Mouse (Mus musculus) limb, embryonic 13.5 days (tissue): ENCODE measurements at regions not wholly inside any gene's neighbourhood (a gene's known extent, or its start where the extent isn't known, plus 50 kb on each side); places are given as distances from the start of the nearest gene placed in this dataset.

Source experiments
- ATAC-seq: fragments of 200-750 bp; cut with Nextera tagmentation; 2 replicates; pipeline ENCODE4 v1.8.0; 2017; ENCODE audit warnings: low read depth, moderate number of reproducible peaks, moderate TSS enrichment; ENCODE audit not compliant: low FRiP score
- H3K27ac ChIP-seq: fragments of 300-500 bp; sonication (generic); 2 replicates; pipeline ENCODE4 v1.5.1; 2015; ENCODE audit warnings: inconsistent platforms, mild to moderate bottlenecking, moderate library complexity
- H3K27me3 ChIP-seq: fragments of 300-500 bp; sonication (generic); 2 replicates; pipeline ENCODE4 v1.6.1; 2015; ENCODE audit warnings: mild to moderate bottlenecking, inconsistent platforms
- H3K36me3 ChIP-seq: fragments of 300-500 bp; sonication (generic); 2 replicates; pipeline ENCODE4 v1.6.1; 2015; ENCODE audit warnings: inconsistent platforms, mild to moderate bottlenecking, moderate library complexity
- H3K4me1 ChIP-seq: fragments of 300-500 bp; sonication (generic); 2 replicates; pipeline ENCODE4 v1.6.1; 2015; ENCODE audit warnings: inconsistent platforms
- H3K4me2 ChIP-seq: fragments of 300-500 bp; sonication (generic); replicated peaks from 2 replicates; pipeline ENCODE4 v1.6.1; 2015; ENCODE audit warnings: inconsistent platforms, mild to moderate bottlenecking, moderate library complexity
- H3K4me3 ChIP-seq: fragments of 300-500 bp; sonication (generic); 2 replicates; pipeline ENCODE4 v1.5.1; 2015; ENCODE audit warnings: moderate library complexity, mild to moderate bottlenecking, inconsistent platforms
- H3K9ac ChIP-seq: fragments of 300-500 bp; sonication (generic); 2 replicates; pipeline ENCODE4 v1.6.1; 2015; ENCODE audit warnings: mild to moderate bottlenecking, inconsistent platforms
- H3K9me3 ChIP-seq: fragments of 300-500 bp; sonication (generic); 2 replicates; pipeline ENCODE4 v1.6.1; 2016; ENCODE audit warnings: inconsistent platforms
- WGBS: fragments of 180-500 bp; shearing (Covaris S2); methylation state at CpG from one replicate; pipeline ENCODE4 v1.1.7; 2015; 5-methylcytosine and 5-hydroxymethylcytosine counted together

DNA sequence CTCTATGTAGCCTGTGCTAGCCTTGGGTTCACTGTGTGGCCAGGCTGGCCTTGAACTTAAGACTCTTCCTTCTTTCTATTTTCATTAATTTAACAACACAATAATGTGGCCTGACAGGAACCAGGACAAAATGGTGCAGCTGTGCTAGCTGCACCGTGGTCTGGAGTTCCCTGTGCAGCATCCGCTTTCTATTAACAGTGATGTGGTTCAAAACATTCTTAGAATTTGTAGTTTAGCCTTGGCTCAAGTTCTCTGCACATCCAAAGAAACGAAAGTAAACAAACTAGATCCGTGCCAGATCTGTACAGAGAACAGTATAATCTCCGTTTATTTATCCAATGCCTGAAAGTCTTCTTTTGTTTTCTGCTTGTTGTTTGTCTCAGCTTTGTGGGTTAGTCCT, 88.5 kb downstream of the Irx1 start:
- H3K9me3 ChIP-seq: no peaks in the 10 kb centered on the region

DNA sequence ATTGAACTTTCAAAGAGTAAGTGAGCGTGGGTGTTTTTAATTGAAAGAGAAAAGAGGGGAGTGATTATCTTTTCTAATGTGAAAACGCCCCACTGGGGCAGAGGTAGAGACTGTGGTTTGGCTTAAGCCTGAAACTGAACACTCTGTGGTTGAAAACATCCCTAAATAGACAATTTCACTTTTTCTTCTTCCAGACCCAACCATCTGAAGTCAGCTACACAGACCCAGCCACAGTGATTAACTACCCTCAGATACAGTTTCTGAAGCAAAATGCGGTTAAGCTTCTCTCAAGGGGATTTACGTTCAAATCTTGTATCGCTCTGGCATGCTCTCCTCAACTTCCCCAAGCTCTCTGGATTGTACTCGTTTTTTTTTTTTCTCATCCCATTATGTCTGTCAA, 94.8 kb downstream of the Irx1 start:
- H3K4me2 ChIP-seq: no peak overlapping the region
- H3K27ac ChIP-seq: no peak overlapping the region
- no peaks in the 10 kb centered on the region for H3K36me3 ChIP-seq
- no peak overlapping the region for H3K9ac ChIP-seq
- no peaks in the 10 kb centered on the region for H3K9me3 ChIP-seq
- no peaks in the 10 kb centered on the region for H3K4me1 ChIP-seq
- 72% methylated on average over 6 of the region's 6 CpGs for WGBS
- H3K4me3 ChIP-seq: no peak overlapping the region
- no peaks in the 10 kb centered on the region for H3K27me3 ChIP-seq
- ATAC-seq: no peak

More for the DNA sequence above, 88.5 kb downstream of the Irx1 start:
- Histone ChIP-seq H3K4me2 (no peak overlapping the region), H3K9ac (no peak overlapping the region), H3K4me1 (no peaks in the 10 kb centered on the region), H3K27ac (no peak overlapping the region), H3K27me3 (no peaks in the 10 kb centered on the region), H3K36me3 (no peaks in the 10 kb centered on the region), H3K4me3 (no peak overlapping the region)
- WGBS: 68% methylated on average over 5 of the region's 5 CpGs
- ATAC-seq: no peak

DNA sequence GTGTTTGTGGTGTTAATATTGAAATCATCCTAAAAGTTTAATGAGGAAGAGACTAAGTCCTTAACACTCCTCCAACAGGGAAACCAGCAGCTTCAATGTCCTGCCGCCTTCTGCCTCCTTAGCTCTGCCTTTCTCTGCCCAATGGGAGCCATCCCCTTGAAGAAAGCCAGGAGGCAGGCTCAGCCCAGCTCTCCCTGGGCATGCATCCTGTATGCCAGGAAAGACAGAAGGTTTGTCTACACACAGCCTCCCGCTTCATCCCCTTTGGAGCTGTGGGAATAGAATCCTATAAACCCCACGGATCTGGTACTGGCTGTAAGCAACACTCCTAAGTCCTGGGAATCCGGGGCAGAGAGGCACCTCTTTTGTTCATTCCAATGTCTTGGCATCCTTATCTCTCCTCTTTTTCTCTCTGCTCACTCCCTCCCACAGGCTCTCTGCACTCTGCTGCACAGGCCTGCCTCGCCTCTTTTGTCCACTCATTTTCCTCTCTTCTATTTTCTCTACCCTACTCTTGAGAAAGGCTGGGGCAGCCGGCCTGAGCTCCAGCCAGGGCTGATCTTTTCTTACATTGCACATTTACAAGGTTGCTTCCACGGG, 110.0 kb downstream of the Irx1 start:
- Histone ChIP-seq H3K36me3 (no peaks in the 10 kb centered on the region), H3K27ac (no peak overlapping the region), H3K9ac (no peak overlapping the region), H3K4me1 (no peaks in the 10 kb centered on the region), H3K4me2 (no peak overlapping the region), H3K4me3 (no peak overlapping the region), H3K9me3 (no peaks in the 10 kb centered on the region), H3K27me3 (0 out of 2 replicates have a peak, but pooled peaks cover 3% of the 10 kb centered on the region)
- ATAC-seq: no peak
- 69% methylated on average over 7 of the region's 7 CpGs for WGBS

DNA sequence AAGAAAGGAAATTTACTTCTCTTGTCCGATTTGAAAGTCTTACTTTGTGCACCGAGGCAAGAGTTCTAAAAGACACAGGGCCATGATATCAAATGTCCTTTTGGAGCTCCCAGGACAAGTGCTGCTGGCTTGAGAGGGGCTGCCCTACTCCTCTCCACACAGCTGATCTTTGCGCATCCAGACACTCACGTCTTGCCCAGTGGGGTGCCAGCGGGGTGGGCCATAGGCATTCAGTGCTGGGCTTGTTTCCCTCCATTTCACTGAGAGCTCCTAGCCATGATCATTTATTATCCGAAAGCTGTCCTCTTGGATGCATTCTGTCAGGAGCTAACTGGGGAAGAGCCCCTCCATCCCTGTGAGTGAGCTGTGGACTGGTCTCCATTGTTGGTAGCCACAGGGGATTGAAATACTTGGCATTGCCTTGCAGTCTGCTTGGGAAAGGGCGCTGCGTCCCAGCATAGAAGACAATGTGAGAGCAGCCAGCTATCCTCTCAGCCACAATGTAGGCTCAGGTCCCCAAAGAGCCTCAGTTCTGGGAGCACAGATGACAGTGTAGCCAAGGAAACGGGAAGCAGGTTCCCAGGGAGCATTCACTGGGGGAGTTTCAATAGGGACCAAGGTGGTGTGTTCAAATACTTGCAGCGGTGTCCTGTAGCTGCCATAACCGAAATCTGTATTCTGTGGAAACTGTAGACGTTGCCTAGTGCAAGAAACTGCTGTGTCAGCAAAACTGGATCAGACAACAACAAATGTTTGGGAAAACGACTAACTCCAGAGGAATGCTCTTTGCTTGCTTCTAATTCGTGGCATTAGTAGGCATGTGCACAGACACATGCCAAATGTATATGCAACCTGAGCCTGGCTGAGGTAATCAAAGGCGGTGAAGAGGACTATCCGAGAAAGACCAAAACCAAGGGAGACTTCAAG, 159.2 kb downstream of the Irx1 start:
- no peak for ATAC-seq
- Histone ChIP-seq H3K27ac (no peak overlapping the region), H3K9ac (no peak overlapping the region), H3K4me1 (no peaks in the 10 kb centered on the region), H3K4me2 (no peak overlapping the region), H3K9me3 (no peaks in the 10 kb centered on the region), H3K36me3 (no peaks in the 10 kb centered on the region), H3K4me3 (no peak overlapping the region), H3K27me3 (peaks cover 9% of the 10 kb centered on the region)
- 72% methylated on average over 16 of the region's 16 CpGs for WGBS

DNA sequence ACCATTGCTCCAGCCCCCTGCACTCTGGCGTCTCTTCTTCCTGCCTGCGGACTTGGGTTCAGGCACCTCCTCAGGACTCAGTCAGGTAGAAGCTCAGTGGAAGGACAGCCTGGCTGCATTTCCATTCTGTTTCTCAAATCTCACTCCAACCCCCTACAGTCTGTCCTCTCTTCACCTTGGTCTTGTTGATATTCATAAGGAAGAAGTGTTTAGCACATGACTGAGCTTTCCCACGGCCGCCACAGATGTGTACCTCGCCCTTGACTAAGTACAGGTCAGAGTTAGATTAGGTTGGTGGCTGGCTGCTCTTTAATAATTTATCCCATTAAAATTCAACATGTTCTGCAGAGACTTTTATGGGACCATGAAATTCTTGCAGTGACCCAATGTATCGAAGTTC, 165.2 kb downstream of the Irx1 start:
- 75% methylated on average over 6 of the region's 6 CpGs for WGBS
- 0 out of 2 replicates have a peak, but pooled peaks cover 2% of the 10 kb centered on the region for H3K27me3 ChIP-seq
- no peak for ATAC-seq
- H3K9me3 ChIP-seq: no peaks in the 10 kb centered on the region
- H3K4me2 ChIP-seq: no peak overlapping the region
- H3K9ac ChIP-seq: no peak overlapping the region
- H3K4me1 ChIP-seq: no peaks in the 10 kb centered on the region
- H3K27ac ChIP-seq: no peak overlapping the region
- H3K4me3 ChIP-seq: no peak overlapping the region
- H3K36me3 ChIP-seq: no peaks in the 10 kb centered on the region

DNA sequence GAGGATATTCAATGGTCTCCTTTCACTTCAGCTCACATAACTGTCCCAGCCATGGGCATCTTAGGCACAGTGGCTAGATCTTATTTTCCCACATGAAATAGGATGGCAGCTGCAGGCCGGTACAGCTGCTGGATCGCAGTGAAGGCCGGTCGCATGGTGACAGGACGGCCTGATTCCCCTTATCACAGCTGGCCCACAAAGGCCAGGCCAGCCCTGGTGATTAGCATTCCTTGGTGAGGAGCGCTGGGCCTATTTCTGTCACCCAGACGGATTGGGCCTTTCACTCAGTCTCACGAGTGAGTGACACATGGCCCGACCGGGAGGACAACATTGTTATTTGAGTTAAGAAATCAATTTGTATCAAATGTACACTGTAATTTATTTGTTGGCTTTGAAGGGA, 178.8 kb downstream of the Irx1 start:
- 46% methylated on average over 10 of the region's 10 CpGs for WGBS
- H3K27ac ChIP-seq: no peak overlapping the region
- peaks cover 5% of the 10 kb centered on the region; the same call in 1 of the 2 replicates for H3K27me3 ChIP-seq
- H3K4me2 ChIP-seq: no peak overlapping the region
- peak; percentile 57; the same call in 1 of the 2 replicates for ATAC-seq
- no peaks in the 10 kb centered on the region for H3K4me1 ChIP-seq
- H3K9me3 ChIP-seq: peaks cover 8% of the 10 kb centered on the region; the same call in 1 of the 2 replicates
- no peaks in the 10 kb centered on the region for H3K36me3 ChIP-seq
- H3K4me3 ChIP-seq: no peak overlapping the region
- no peak overlapping the region for H3K9ac ChIP-seq

DNA sequence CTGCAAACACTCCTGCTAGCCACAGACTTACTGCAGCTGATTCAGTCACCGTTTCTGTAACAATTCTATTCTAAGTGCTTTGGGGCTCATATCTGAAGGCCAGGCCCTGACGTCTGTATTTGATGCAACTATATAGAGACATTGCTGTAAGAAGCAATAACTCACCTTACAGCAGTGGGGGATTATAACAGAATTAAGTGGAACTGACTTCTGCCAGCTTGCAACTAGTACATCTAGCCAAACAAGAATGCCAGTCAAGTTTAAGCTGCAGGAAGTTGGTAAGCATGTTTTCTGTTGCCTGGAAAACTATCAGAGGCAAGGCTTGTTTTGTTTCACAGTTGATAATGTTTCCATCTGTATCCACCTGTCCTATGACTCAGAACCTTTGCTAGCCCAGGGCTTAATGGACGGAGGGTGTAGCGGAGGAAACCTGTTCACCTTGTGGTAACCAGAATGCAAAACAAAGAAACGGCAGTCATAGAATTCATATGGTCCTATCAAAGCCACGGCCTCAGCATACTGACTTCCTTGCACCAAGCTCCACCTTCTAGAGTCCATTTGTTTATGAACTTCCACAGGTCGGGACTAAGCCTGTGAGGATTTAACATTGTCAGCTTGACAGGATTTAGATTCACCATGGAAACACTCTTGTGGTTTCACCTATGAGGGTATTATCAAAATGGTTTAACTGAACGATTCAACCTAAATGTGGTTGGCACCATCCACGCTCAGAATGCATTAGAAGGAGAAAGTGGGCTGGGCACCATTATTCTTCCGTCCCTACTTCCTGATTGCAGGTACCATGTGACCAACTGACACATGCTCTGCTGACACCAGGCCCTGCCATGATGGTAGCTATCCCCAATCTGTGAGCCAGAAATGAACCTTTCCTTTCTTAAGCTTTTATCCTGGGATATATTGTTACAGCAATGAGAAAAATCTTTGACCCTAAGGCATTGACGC, 216.2 kb downstream of the Irx1 start:
- ATAC-seq: peak; percentile 22; the same call in 1 of the 2 replicates
- Histone ChIP-seq H3K4me2 (no peak overlapping the region), H3K9ac (no peak overlapping the region), H3K36me3 (no peaks in the 10 kb centered on the region), H3K4me1 (peaks cover 21% of the 10 kb centered on the region), H3K9me3 (no peaks in the 10 kb centered on the region), H3K27me3 (peaks cover 15% of the 10 kb centered on the region), H3K27ac (peak overlapping the region; percentile 55; the same call in 1 of the 2 replicates), H3K4me3 (no peak overlapping the region)
- 59% methylated on average over 11 of the region's 11 CpGs for WGBS

DNA sequence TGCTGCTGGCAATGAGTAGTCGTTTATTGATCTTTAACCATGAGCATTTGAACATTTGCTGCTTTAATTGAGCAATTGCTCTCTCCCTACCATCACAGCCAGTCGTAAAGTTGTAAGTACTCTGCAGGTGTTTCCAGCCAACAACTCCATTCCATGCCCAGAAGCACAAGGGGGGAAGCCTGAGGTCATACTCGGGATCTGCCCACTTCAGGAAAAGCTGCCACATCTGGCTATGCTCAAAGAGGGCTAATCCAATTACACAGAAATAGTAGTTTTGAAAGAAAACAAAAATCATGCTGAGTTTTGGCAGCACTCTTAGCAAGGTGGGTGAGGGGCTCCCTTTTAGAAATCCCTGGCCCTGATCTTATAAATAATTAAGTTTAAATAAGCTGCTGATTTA, 217.0 kb downstream of the Irx1 start:
- Histone ChIP-seq H3K4me2 (no peak overlapping the region), H3K36me3 (no peaks in the 10 kb centered on the region), H3K4me3 (no peak overlapping the region), H3K27ac (peak overlapping the region; percentile 55; the same call in 1 of the 2 replicates), H3K9me3 (no peaks in the 10 kb centered on the region), H3K27me3 (peaks cover 22% of the 10 kb centered on the region), H3K9ac (no peak overlapping the region), H3K4me1 (peaks cover 21% of the 10 kb centered on the region)
- ATAC-seq: peak; percentile 89
- 3% methylated on average over 3 of the region's 3 CpGs for WGBS

DNA sequence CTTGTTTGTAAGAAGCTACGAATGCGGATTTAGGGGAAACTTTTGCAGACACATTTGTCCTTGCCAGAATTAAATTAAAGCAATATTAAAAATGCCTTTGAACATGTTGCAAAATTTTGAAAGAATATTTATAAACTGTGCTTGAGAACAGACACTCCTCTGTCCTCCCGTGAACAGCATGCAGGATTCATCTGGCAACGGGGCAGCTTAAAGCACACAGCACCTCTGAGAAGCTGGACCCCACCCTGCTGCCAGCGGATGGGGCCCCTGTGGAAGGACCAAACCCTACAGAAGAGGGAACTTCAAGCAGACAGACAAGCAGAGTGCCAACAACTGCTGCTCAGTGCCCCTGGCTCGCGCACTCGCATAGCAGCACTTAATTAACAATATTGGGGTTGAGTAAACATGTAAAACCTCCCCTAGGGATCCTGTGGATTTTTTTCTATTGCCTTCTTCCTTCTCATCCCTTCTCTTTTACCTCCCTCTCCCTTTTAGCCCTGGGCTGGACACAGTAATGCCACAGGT, 226.6 kb downstream of the Irx1 start:
- Histone ChIP-seq H3K36me3 (no peaks in the 10 kb centered on the region), H3K4me1 (peaks cover 38% of the 10 kb centered on the region), H3K4me2 (no peak overlapping the region), H3K9me3 (no peaks in the 10 kb centered on the region), H3K27ac (no peak overlapping the region), H3K4me3 (no peak overlapping the region), H3K27me3 (peaks cover 57% of the 10 kb centered on the region), H3K9ac (no peak overlapping the region)
- no peak for ATAC-seq
- WGBS: 59% methylated on average over 8 of the region's 8 CpGs

DNA sequence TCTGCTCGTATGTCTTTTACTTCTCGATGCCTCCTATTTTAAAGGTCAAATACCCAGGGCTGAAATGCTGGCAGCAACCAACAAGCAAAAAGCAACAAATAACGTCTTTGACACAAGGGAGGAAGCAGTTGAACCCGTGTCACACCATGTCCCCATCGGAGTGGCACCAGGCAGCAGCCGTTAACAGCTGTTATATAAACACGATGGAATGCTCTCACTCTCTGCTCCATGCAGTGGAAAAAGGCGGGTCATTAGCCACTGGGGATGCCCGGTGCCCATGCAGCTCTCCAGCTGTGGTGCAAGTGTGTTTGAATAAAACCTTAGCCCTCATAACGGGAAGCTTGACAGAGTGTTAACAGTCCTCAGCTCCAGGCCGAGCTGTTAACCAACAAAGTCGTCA, 229.3 kb downstream of the Irx1 start:
- no peaks in the 10 kb centered on the region for H3K36me3 ChIP-seq
- H3K4me1 ChIP-seq: peaks cover 38% of the 10 kb centered on the region
- no peaks in the 10 kb centered on the region for H3K9me3 ChIP-seq
- WGBS: 6% methylated on average over 12 of the region's 12 CpGs
- peaks cover 61% of the 10 kb centered on the region for H3K27me3 ChIP-seq
- peak; percentile 87 for ATAC-seq
- H3K27ac ChIP-seq: no peak overlapping the region; the same call in 1 of the 2 replicates
- no peak overlapping the region for H3K4me3 ChIP-seq
- peak overlapping the region; percentile 7 for H3K4me2 ChIP-seq
- H3K9ac ChIP-seq: no peak overlapping the region

DNA sequence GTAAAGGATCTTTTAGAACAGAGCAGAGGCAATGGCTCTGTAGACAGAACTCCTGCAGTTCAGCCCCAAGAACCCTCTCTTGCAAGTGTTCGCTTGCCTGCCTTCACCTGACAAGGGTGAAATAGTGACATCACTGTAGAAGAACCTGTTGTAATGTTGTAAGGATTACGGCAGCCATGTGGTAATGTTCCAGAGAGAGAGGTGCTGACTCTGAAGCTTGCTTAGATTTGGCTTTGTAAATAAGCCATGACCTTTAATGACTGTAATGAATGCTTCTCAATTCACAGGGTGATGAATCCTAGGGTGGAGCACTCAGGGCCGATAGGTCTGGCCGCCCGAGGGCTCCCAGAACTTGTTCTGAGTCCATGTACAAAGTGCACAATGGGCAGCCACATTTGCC, 230.2 kb downstream of the Irx1 start:
- H3K4me1 ChIP-seq: peaks cover 38% of the 10 kb centered on the region
- no peak overlapping the region for H3K4me3 ChIP-seq
- H3K4me2 ChIP-seq: no peak overlapping the region
- H3K9ac ChIP-seq: no peak overlapping the region
- H3K27me3 ChIP-seq: peaks cover 60% of the 10 kb centered on the region
- no peaks in the 10 kb centered on the region for H3K36me3 ChIP-seq
- H3K27ac ChIP-seq: no peak overlapping the region
- 79% methylated on average over 5 of the region's 5 CpGs for WGBS
- H3K9me3 ChIP-seq: no peaks in the 10 kb centered on the region
- no peak for ATAC-seq
